Comparison of ENCODE assay signal across 10 mouse cellular contexts in the genomic region with DNA sequence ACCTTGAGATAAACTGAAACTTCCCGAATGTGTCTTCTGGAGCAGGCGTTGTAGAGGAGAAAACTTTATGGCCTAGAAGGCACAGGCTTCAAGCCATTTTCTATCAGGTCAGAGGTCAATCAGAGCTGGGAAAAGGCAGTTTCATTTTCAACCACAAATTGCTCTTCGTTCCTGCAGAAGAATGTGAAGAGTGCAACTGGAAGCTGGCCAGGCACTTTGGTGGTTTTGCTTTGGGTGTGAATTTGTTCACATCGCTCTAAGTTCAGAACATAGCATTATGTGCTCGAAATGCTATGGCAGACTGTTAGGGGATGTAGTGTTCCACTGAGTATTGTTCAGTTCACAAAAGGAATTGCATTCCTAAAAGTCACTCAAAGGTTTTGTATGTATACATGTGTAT.
DNase-seq lines count a peak whose midpoint lies in the region; ATAC-seq lines count a peak whose summit lies in the region.
"Had no signal": no experiment of that assay in that cellular context is flagged by ENCODE, and none has a peak within 500 bp of the region (broad histone marks: within the 10 kb centered on the region; RNA-seq: fewer than 3 reads in every experiment).

No protein-coding gene starts in this region.

- no peaks in the 10 kb centered on the region for H3K4me1 ChIP-seq in heart, embryonic 10.5 days
- H3K4me1 ChIP-seq in brown adipose tissue, adult 24 weeks (ENCODE audit: control insufficient read depth, insufficient read depth, insufficient read length, low read length), result no peaks in the 10 kb centered on the region
- no peaks in the 10 kb centered on the region for H3K4me1 ChIP-seq in forebrain, embryonic 14.5 days (ENCODE audit: control insufficient read depth, insufficient read depth, low read length)
- H3K4me1 ChIP-seq: neural tube, embryonic 13.5 days had no signal

- WGBS in heart, embryonic 10.5 days, result 69% methylated on average over 5 of the region's 5 CpGs
- 85% methylated on average over 5 of the region's 5 CpGs for WGBS in forebrain, embryonic 14.5 days

- no peak for ATAC-seq in forebrain, embryonic 14.5 days

- no peaks in the 10 kb centered on the region for H3K9me3 ChIP-seq in heart, embryonic 10.5 days
- H3K9me3 ChIP-seq in forebrain, embryonic 14.5 days (replicated peaks; ENCODE audit: control insufficient read depth, low read length), result no peaks in the 10 kb centered on the region
- H3K9me3 ChIP-seq: neural tube, embryonic 13.5 days had no signal

- H3K27ac ChIP-seq in heart, embryonic 10.5 days, result no peak overlapping the region
- H3K27ac ChIP-seq in brown adipose tissue, adult 24 weeks (replicated peaks; ENCODE audit: low read depth, low read length), result no peak overlapping the region
- no peak overlapping the region for H3K27ac ChIP-seq in forebrain, embryonic 14.5 days (ENCODE audit: low read depth, low read length)
- H3K27ac ChIP-seq: neural tube, embryonic 13.5 days had no signal

- H3K36me3 ChIP-seq in heart, embryonic 10.5 days, result no peaks in the 10 kb centered on the region
- H3K36me3 ChIP-seq in forebrain, embryonic 14.5 days (ENCODE audit: control insufficient read depth, insufficient read depth, low read length), result no peaks in the 10 kb centered on the region
- H3K36me3 ChIP-seq: neural tube, embryonic 13.5 days had no signal

- no peak overlapping the region for H3K9ac ChIP-seq in forebrain, embryonic 14.5 days (ENCODE audit: low read length)
- H3K9ac ChIP-seq: neural tube, embryonic 13.5 days had no signal

- peak; percentile 93 for DNase-seq in heart, adult 11 months
- DNase-seq in heart, embryonic 10.5 days (ENCODE audit: low spot score), result no peak
- peak; percentile 6 for DNase-seq in hindlimb bud, embryonic 11.5 days (ENCODE audit: extremely low spot score, low read depth, low spot score)
- DNase-seq in ovary, adult 18-20 months (ENCODE audit: low spot score), result peak; percentile 20
- DNase-seq in forebrain, embryonic 14.5 days (ENCODE audit: low spot score), result no peak
- DNase-seq in neural tube, embryonic 10.5 days (ENCODE audit: extremely low spot score, low spot score), result no peak
- no peak for DNase-seq in cerebellum, postnatal 10 days
- DNase-seq: B cell, adult 2 months had no signal

- H3K27me3 ChIP-seq in heart, embryonic 10.5 days (ENCODE audit: insufficient read depth, poor library complexity, severe bottlenecking), result no peaks in the 10 kb centered on the region
- H3K27me3 ChIP-seq in forebrain, embryonic 14.5 days (replicated peaks; ENCODE audit: control insufficient read depth, insufficient read depth, low read length), result no peaks in the 10 kb centered on the region
- H3K27me3 ChIP-seq: neural tube, embryonic 13.5 days had no signal

- H3K4me3 ChIP-seq in heart, embryonic 10.5 days, result no peak overlapping the region
- peak overlapping the region; percentile 14; the same call in 1 of the 2 replicates for H3K4me3 ChIP-seq in brown adipose tissue, adult 24 weeks (ENCODE audit: insufficient read depth, low read depth, low read length)
- no peak overlapping the region for H3K4me3 ChIP-seq in forebrain, embryonic 14.5 days (ENCODE audit: low read depth, low read length)
- H3K4me3 ChIP-seq: neural tube, embryonic 13.5 days had no signal

- no peak overlapping the region for H3K4me2 ChIP-seq in forebrain, embryonic 14.5 days (ENCODE audit: low read length)
- H3K4me2 ChIP-seq: neural tube, embryonic 13.5 days had no signal

Comparison
In these comparisons a context has a peak if more than half of its experiments do, and no peak if none do; other contexts are left out.
1. DNase-seq: peak in heart, adult 11 months (single experiment), hindlimb bud, embryonic 11.5 days (single experiment) and ovary, adult 18-20 months (single experiment); none in heart, embryonic 10.5 days (single experiment), forebrain, embryonic 14.5 days (single experiment), neural tube, embryonic 10.5 days (single experiment) and cerebellum, postnatal 10 days (0 of 2).